Mouse (Mus musculus) brain, adult 10 weeks (tissue): ENCODE data around the gene Slc37a1. TPM values are rescaled to one million over a fixed set of nuclear protein-coding genes. Genes with fewer than 3 reads are reported as not detected.

ENCODE experiments used
- polyA plus RNA-seq: library from polyadenylated mRNA; stranded (reverse); fragments of 350-450 nt; fragmentation: Illumina TruSeq; extraction: RNeasy Lipid Tissue Mini Kit (QIAGEN cat#74804); gene quantifications from one replicate; pipeline ENCODE4 v1.2.3, GENCODE M21; 2015; ENCODE audit warnings: low read depth, low replicate concordance

Gene Slc37a1
- 6.2 TPM for polyA plus RNA-seq

GRCm38 (mm10) chr17:31286492-31286891 lies at the start of gene Slc37a1:
Slc37a1 (plus strand) TSS chr17:31286792.

GRCm38 (mm10) chr17:31276922-31277918 lies 9.4 kb upstream of the Slc37a1 start, which contains the start of gene Rsph1:
Rsph1 (minus strand) TSS chr17:31277383.

GRCm38 (mm10) chr17:31385671-31386665 lies 99.4 kb downstream of the Slc37a1 start, which contains the start of gene Pde9a:
Pde9a (plus strand) TSS chr17:31386210.

Other genes starting within 250 kb of the Slc37a1 start
- gene Abcg1, start 229.1 kb upstream of the Slc37a1 start, polyA plus RNA-seq: 32.3 TPM
- gene Tff3, start 157.1 kb upstream of the Slc37a1 start, polyA plus RNA-seq: not detected
- not detected for gene Tff2, start 142.5 kb upstream of the Slc37a1 start, polyA plus RNA-seq
- gene Tff1, start 121.5 kb upstream of the Slc37a1 start, polyA plus RNA-seq: not detected
- not detected for gene Tmprss3, start 87.8 kb upstream of the Slc37a1 start, polyA plus RNA-seq
- gene Ubash3a, start 78.9 kb upstream of the Slc37a1 start, polyA plus RNA-seq: not detected
- 10.4 TPM for gene Rsph1, start 9.4 kb upstream of the Slc37a1 start, polyA plus RNA-seq
- 22.4 TPM for gene Pde9a, start 99.4 kb downstream of the Slc37a1 start, polyA plus RNA-seq
- gene Wdr4, start 233.2 kb downstream of the Slc37a1 start, polyA plus RNA-seq: 18.9 TPM
- 368 TPM for gene Ndufv3, start 233.3 kb downstream of the Slc37a1 start, polyA plus RNA-seq